Mouse (Mus musculus) heart, adult 2 months (tissue): ENCODE results near the gene Mxi1.

Source experiments
- CTCF ChIP-seq: fragments of 200-600 bp; IDR thresholded peaks from 2 replicates; pipeline ENCODE4 v1.8.1; 2022; ENCODE audit warnings: antibody characterized with exemption, mild to moderate bottlenecking, moderate library complexity
- EP300 ChIP-seq: fragments of 200-500 bp; IDR thresholded peaks from 2 replicates; pipeline ENCODE4 v1.6.1; 2011; ENCODE audit warnings: low read depth, low read length, control low read depth; ENCODE audit not compliant: insufficient read depth
- POLR2A ChIP-seq: fragments of 200-500 bp; IDR thresholded peaks from 2 replicates; pipeline ENCODE4 v1.6.1; 2011; ENCODE audit warnings: mild to moderate bottlenecking, low read depth, low read length, control low read depth; ENCODE audit not compliant: insufficient read depth

- no peak for TF ChIP-seq CTCF
- peak; percentile 65 for TF ChIP-seq POLR2A
- 0 out of 2 replicates have a peak, but pooled peaks have one; percentile 8 for TF ChIP-seq EP300
These were observed 15.4 kb downstream of the Mxi1 start for GRCm38 (mm10) chr19:53325578-53326295.
